Mouse (Mus musculus) right cerebral cortex, adult 2 months (tissue): ENCODE results near the gene Depdc5.

Experiments
- DNase-seq, 2 experiments: peaks; one replicate each; pipeline ENCODE4 v3.0.0; 2021 to 2022; ENCODE audit warnings: low spot score in 2 of 2

Gene Depdc5

GRCm38 (mm10) chr5:32998783-32999182, 135.3 kb downstream of the Depdc5 start:
- DNase-seq: no peak

GRCm38 (mm10) chr5:33001111-33001510, 137.6 kb downstream of the Depdc5 start:
- peak; percentile 82 to 84 for DNase-seq

GRCm38 (mm10) chr5:33002781-33003180, 139.3 kb downstream of the Depdc5 start:
- DNase-seq: no peak

GRCm38 (mm10) chr5:33003500-33003899, 140.0 kb downstream of the Depdc5 start:
- no peak for DNase-seq

- DNase-seq: no peak
These were observed 140.6 kb downstream of the Depdc5 start for GRCm38 (mm10) chr5:33004110-33004509.

GRCm38 (mm10) chr5:33005442-33006145, 142.1 kb downstream of the Depdc5 start:
- DNase-seq: peak in 1 of 2 experiments; percentile 64

GRCm38 (mm10) chr5:33006670-33007069, 143.2 kb downstream of the Depdc5 start:
- peak; percentile 77 for DNase-seq

GRCm38 (mm10) chr5:33007371-33007770, 143.9 kb downstream of the Depdc5 start:
- DNase-seq: no peak

GRCm38 (mm10) chr5:33009301-33009700, 145.8 kb downstream of the Depdc5 start:
- DNase-seq: no peak

- DNase-seq: no peak
These were observed 146.6 kb downstream of the Depdc5 start for GRCm38 (mm10) chr5:33009818-33010812.

GRCm38 (mm10) chr5:33011132-33012106, 147.9 kb downstream of the Depdc5 start:
- no peak for DNase-seq

GRCm38 (mm10) chr5:33014096-33014495, 150.6 kb downstream of the Depdc5 start:
- no peak for DNase-seq

- no peak for DNase-seq
These were observed 152.1 kb downstream of the Depdc5 start for GRCm38 (mm10) chr5:33015579-33015978.

- DNase-seq: no peak
These were observed 154.7 kb downstream of the Depdc5 start for GRCm38 (mm10) chr5:33018189-33018560.

- peak; percentile 96 to 97 for DNase-seq
These were observed 155.3 kb downstream of the Depdc5 start, which contains the start of gene Ywhah for GRCm38 (mm10) chr5:33018561-33019425. TSS of gene Ywhah (plus strand) at chr5:33018816.

- no peak for DNase-seq
These were observed 155.9 kb downstream of the Depdc5 start for GRCm38 (mm10) chr5:33019426-33019821.

- peak; percentile 60 to 73 for DNase-seq
These were observed 158.1 kb downstream of the Depdc5 start for GRCm38 (mm10) chr5:33021622-33022021.

- no peak for DNase-seq
These were observed 159.8 kb downstream of the Depdc5 start for GRCm38 (mm10) chr5:33023337-33023736.

GRCm38 (mm10) chr5:33024474-33024873, 161.0 kb downstream of the Depdc5 start:
- no peak for DNase-seq

GRCm38 (mm10) chr5:33028656-33029055, 165.2 kb downstream of the Depdc5 start:
- DNase-seq: no peak
